Mouse (Mus musculus): ENCODE data around the gene BC048562. TPM values are rescaled to one million over a fixed set of nuclear protein-coding genes. Genes with fewer than 3 reads are reported as not detected.

BC048562 gene
- total RNA-seq, 2 experiments from 2014 or later, result not detected

- intact Hi-C loops (cut with DNase I), result no loop called here
- DNase-seq (ENCODE audit: low spot score in 2 of 2), result no peak
Observed at GRCm38 (mm10) chr9:108493246-108493645, 57.0 kb downstream of the BC048562 start.

GRCm38 (mm10) chr9:108494146-108494825, 58.0 kb downstream of the BC048562 start:
- no peak for DNase-seq (ENCODE audit: low spot score in 2 of 2)
- intact Hi-C loops (cut with DNase I), result no loop called here

GRCm38 (mm10) chr9:108494905-108495304, 58.6 kb downstream of the BC048562 start:
- intact Hi-C loops (cut with DNase I), result no loop called here
- DNase-seq (ENCODE audit: low spot score in 2 of 2), result no peak

Other genes starting within 250 kb of the BC048562 start
- gene Bsn, start 246.1 kb upstream of the BC048562 start, total RNA-seq (2021), result 100 to 1,000 TPM; 223 to 244 TPM
- gene Dag1, start 172.5 kb upstream of the BC048562 start, total RNA-seq (2021), result 100 to 1,000 TPM; 122 to 125 TPM
- gene Nicn1, start 146.1 kb upstream of the BC048562 start, total RNA-seq (2021), result 100 to 1,000 TPM; 108 to 118 TPM
- gene Amt, start 139.6 kb upstream of the BC048562 start, total RNA-seq (2021), result 10 to 100 TPM; 26.0 to 31.3 TPM
- 100 to 1,000 TPM; 185 to 197 TPM for gene Rhoa, start 130.4 kb upstream of the BC048562 start, total RNA-seq (2021)
- 10 to 100 TPM; 45.9 to 46.1 TPM for gene Tcta, start 130.3 kb upstream of the BC048562 start, total RNA-seq (2021)
- gene Gpx1, start 97.6 kb upstream of the BC048562 start, total RNA-seq (2021), result 100 to 1,000 TPM in 1 of 2 experiments, 10 to 100 TPM in 1; 86.5 to 108 TPM
- gene Usp4, start 88.6 kb upstream of the BC048562 start, total RNA-seq (2021), result 100 to 1,000 TPM; 115 to 122 TPM
- gene 1700102P08Rik, start 43.7 kb upstream of the BC048562 start, total RNA-seq (2021), result 1 to 10 TPM; 1.4 to 2.7 TPM
- under 1 TPM; 0.11 to 0.21 TPM for gene Ccdc36, start 8.0 kb upstream of the BC048562 start, total RNA-seq (2021)
- gene Ccdc71, start 24.0 kb downstream of the BC048562 start, total RNA-seq (2021), result 10 to 100 TPM; 38.3 to 40.2 TPM
- gene Klhdc8b, start 25.1 kb downstream of the BC048562 start, total RNA-seq (2021), result 10 to 100 TPM; 36.1 to 38.4 TPM
- gene Lamb2, start 43.3 kb downstream of the BC048562 start, total RNA-seq (2021), result 10 to 100 TPM; 36.0 to 38.3 TPM
- 100 to 1,000 TPM; 119 to 128 TPM for gene Usp19, start 54.1 kb downstream of the BC048562 start, total RNA-seq (2021)
- gene Qars, start 71.2 kb downstream of the BC048562 start, total RNA-seq (2021), result 10 to 100 TPM; 76.7 to 80.8 TPM
- gene Qrich1, start 80.3 kb downstream of the BC048562 start, total RNA-seq (2021), result 100 to 1,000 TPM; 126 to 130 TPM
- gene Impdh2, start 123.8 kb downstream of the BC048562 start, total RNA-seq (2021), result 10 to 100 TPM; 57.6 to 60.5 TPM
- gene Ndufaf3, start 131.0 kb downstream of the BC048562 start, total RNA-seq (2021), result 10 to 100 TPM; 65.9 to 66.5 TPM
- 10 to 100 TPM; 76.6 to 77.8 TPM for gene Dalrd3, start 133.4 kb downstream of the BC048562 start, total RNA-seq (2021)
- 100 to 1,000 TPM; 184 to 202 TPM for gene Wdr6, start 142.3 kb downstream of the BC048562 start, total RNA-seq (2021)
- 10 to 100 TPM; 60.3 to 61.6 TPM for gene P4htm, start 161.2 kb downstream of the BC048562 start, total RNA-seq (2021)
- gene Arih2, start 212.9 kb downstream of the BC048562 start, total RNA-seq (2021), result 10 to 100 TPM; 49.8 to 50.2 TPM
- gene Slc25a20, start 225.6 kb downstream of the BC048562 start, total RNA-seq (2021), result 10 to 100 TPM; 14.5 to 15.0 TPM